Mouse (Mus musculus): ENCODE data around the gene Ocm. TPM values are rescaled to one million over a fixed set of nuclear protein-coding genes. Genes with fewer than 3 reads are reported as not detected.

Ocm gene
- polyA plus RNA-seq, 1 experiment from 2014 or later, result 3.2 TPM

Other genes with a start within 250 kb of the Ocm start
- gene Eif2ak1, start 208.9 kb downstream of the Ocm start, polyA plus RNA-seq (2015; fragmentation: Nextera tagmentation; extraction: Ambion mirVana), result 41.5 and 44.3 TPM in 2 replicates
- 0.29 and 0.62 TPM in 2 replicates for gene Ankrd61, start 129.0 kb downstream of the Ocm start, polyA plus RNA-seq (2015; fragmentation: Nextera tagmentation; extraction: Ambion mirVana)
- 103 and 110 TPM in 2 replicates for gene Aimp2, start 116.8 kb downstream of the Ocm start, polyA plus RNA-seq (2015; fragmentation: Nextera tagmentation; extraction: Ambion mirVana)
- 26.8 and 31.9 TPM in 2 replicates for gene Pms2, start 116.7 kb downstream of the Ocm start, polyA plus RNA-seq (2015; fragmentation: Nextera tagmentation; extraction: Ambion mirVana)
- 0.67 TPM in 1 of 2 replicates, not detected in the other for gene Gm42421, start 98.5 kb downstream of the Ocm start, polyA plus RNA-seq (2015; fragmentation: Nextera tagmentation; extraction: Ambion mirVana)
- gene Rsph10b, start 93.6 kb downstream of the Ocm start, polyA plus RNA-seq (2015; fragmentation: Nextera tagmentation; extraction: Ambion mirVana), result 0.45 and 0.73 TPM in 2 replicates
- gene Ccz1, start 11.8 kb downstream of the Ocm start, polyA plus RNA-seq (2015; fragmentation: Nextera tagmentation; extraction: Ambion mirVana), result 86.7 and 89.2 TPM in 2 replicates
- 5.6 and 6.5 TPM in 2 replicates for gene Lmtk2, start 73.8 kb upstream of the Ocm start, polyA plus RNA-seq (2015; fragmentation: Nextera tagmentation; extraction: Ambion mirVana)
- 0.55 and 0.74 TPM in 2 replicates for gene Bhlha15, start 163.6 kb upstream of the Ocm start, polyA plus RNA-seq (2015; fragmentation: Nextera tagmentation; extraction: Ambion mirVana)
- 24.3 and 26.0 TPM in 2 replicates for gene Tecpr1, start 196.9 kb upstream of the Ocm start, polyA plus RNA-seq (2015; fragmentation: Nextera tagmentation; extraction: Ambion mirVana)
- gene Bri3, start 217.8 kb upstream of the Ocm start, polyA plus RNA-seq (2015; fragmentation: Nextera tagmentation; extraction: Ambion mirVana), result 112 and 118 TPM in 2 replicates